Mouse (Mus musculus) brain, embryonic 14.5 days (tissue): ENCODE measurements at regions not wholly inside any gene's neighbourhood (a gene's known extent, or its start where the extent isn't known, plus 50 kb on each side); places are given as distances from the start of the nearest gene placed in this dataset.

ENCODE experiments used
- CTCF ChIP-seq: fragments of 200-500 bp; IDR thresholded peaks from 2 replicates; pipeline ENCODE4 v1.5.1; 2012; ENCODE audit warnings: inconsistent platforms, mild to moderate bottlenecking, moderate library complexity, borderline replicate concordance; ENCODE audit not compliant: insufficient read depth, insufficient read length; ENCODE audit errors: extremely low read depth
- POLR2A ChIP-seq: fragments of 200-500 bp; IDR thresholded peaks from 2 replicates; pipeline ENCODE4 v1.6.1; 2012; ENCODE audit warnings: mild to moderate bottlenecking, inconsistent platforms, borderline replicate concordance; ENCODE audit not compliant: poor library complexity, insufficient read depth, insufficient read length, severe bottlenecking; ENCODE audit errors: extremely low read depth

GRCm38 (mm10) chr3:150695751-150696150 lies 741.9 kb upstream of the Adgrl4 start:
- TF ChIP-seq CTCF: no peak
- TF ChIP-seq POLR2A: no peak
